Mouse (Mus musculus) E14TG2a.4 (cell line): ENCODE data around the gene Slc16a1.

Experiments used
- CTCF ChIP-seq: conservative IDR thresholded peaks from 2 replicates; pipeline ENCODE4 v1.5.1; 2014; ENCODE audit warnings: low read length
- POU5F1 ChIP-seq: IDR thresholded peaks from 2 replicates; pipeline ENCODE4 v1.6.1; 2014; ENCODE audit warnings: low read length, borderline replicate concordance

DNA sequence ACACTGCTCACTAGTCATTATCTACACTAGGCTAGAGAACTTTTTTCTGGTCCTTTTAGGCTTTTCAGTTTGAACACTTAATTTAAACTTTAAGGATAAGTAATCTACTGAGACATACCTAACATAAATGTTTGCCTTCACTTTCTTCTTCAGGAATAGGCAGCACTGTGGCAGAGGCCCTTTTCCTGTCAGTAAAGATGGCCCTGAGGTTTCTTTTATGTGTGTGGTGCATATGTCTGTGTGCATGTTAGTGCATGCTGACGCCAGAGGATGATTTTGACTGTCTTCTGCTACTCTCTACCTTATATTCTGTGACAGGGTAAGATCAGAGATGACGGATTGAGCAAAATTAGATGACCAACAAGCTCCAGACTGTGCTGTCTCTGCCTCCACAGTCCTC lies 7.5 kb upstream of the Slc16a1 start:
- no peak for TF ChIP-seq CTCF
- no peak for TF ChIP-seq POU5F1
